ENCODE assay signal across 16 mouse cellular contexts in genomic region chr17:83880174-83880710, GRCm38 (mm10). TPM values are rescaled to one million over a fixed set of nuclear protein-coding genes. Genes with fewer than 3 reads are reported as not detected.
"Had no signal": no experiment of that assay in that cellular context is flagged by ENCODE, and none has a peak within 500 bp of the region (broad histone marks: within the 10 kb centered on the region; RNA-seq: fewer than 3 reads in every experiment).

No protein-coding gene starts in this region.

- DNase-seq: kidney, adult 9 months; kidney, postnatal 10 days; kidney, postnatal 4 days; liver; liver, embryonic 13.5 days; liver, postnatal 0 days; midbrain, embryonic 14.5 days; right cerebral cortex, postnatal 14 days; thymus, adult 2 months; thymus, postnatal 25 days had no signal

- ATAC-seq: intestine, postnatal 0 days; liver, postnatal 0 days had no signal

- H3K27me3 ChIP-seq: limb, embryonic 12.5 days; liver, embryonic 13.5 days; stomach, embryonic 15.5 days had no signal

- H3K9ac ChIP-seq: limb, embryonic 12.5 days; liver, embryonic 13.5 days; liver, postnatal 0 days; stomach, embryonic 15.5 days had no signal

- H3K4me2 ChIP-seq: limb, embryonic 12.5 days; liver, embryonic 13.5 days; stomach, embryonic 15.5 days had no signal

- H3K36me3 ChIP-seq: limb, embryonic 12.5 days; liver, embryonic 13.5 days; stomach, embryonic 15.5 days had no signal

- H3K4me1 ChIP-seq: limb, embryonic 12.5 days had no signal

- H3K4me3 ChIP-seq: layer of hippocampus, adult 2 months; limb, embryonic 12.5 days; liver, embryonic 13.5 days; stomach, embryonic 15.5 days had no signal

- H3K9me3 ChIP-seq: liver, embryonic 13.5 days; stomach, embryonic 15.5 days had no signal

- H3K27ac ChIP-seq: layer of hippocampus, adult 2 months; limb, embryonic 12.5 days; liver, embryonic 13.5 days; macrophage; stomach, embryonic 15.5 days had no signal

RNA-seq across cellular contexts. Expression of gene Haao, which starts 32.5 kb away (rescaled TPM):
- total RNA-seq: layer of hippocampus, adult 2 months; layer of hippocampus, postnatal 10 days had no signal
